Mouse (Mus musculus): ENCODE measurements around the gene Eml3. TPM values are rescaled to one million over a fixed set of nuclear protein-coding genes. Genes with fewer than 3 reads are reported as not detected.

The Eml3 gene
- total RNA-seq, 2 experiments from 2014 or later, result 12.0 to 20.1 TPM

- peak; percentile 53 for ATAC-seq (replicated peaks; ENCODE audit: poor library complexity)
These were observed 53.8 kb downstream of the Eml3 start for GRCm38 (mm10) chr19:8983150-8983650.

GRCm38 (mm10) chr19:8984255-8984868 is 55.0 kb downstream of the Eml3 start:
- ATAC-seq (replicated peaks; ENCODE audit: poor library complexity), result peak; percentile 64

- no peak for ATAC-seq (replicated peaks; ENCODE audit: poor library complexity)
These were observed 56.5 kb downstream of the Eml3 start for GRCm38 (mm10) chr19:8985891-8986290.

GRCm38 (mm10) chr19:8987816-8988215 is 58.5 kb downstream of the Eml3 start:
- no peak for ATAC-seq (replicated peaks; ENCODE audit: poor library complexity)

GRCm38 (mm10) chr19:8988346-8989065 is 59.2 kb downstream of the Eml3 start:
- no peak for ATAC-seq (replicated peaks; ENCODE audit: poor library complexity)

GRCm38 (mm10) chr19:8989066-8989566 is 59.8 kb downstream of the Eml3 start, which contains the start of gene Ahnak:
TSS of gene Ahnak (plus strand) at chr19:8989284.
- no peak; the same call in 1 of the 2 replicates for ATAC-seq (replicated peaks; ENCODE audit: poor library complexity)

- ATAC-seq (replicated peaks; ENCODE audit: poor library complexity), result peak; percentile 42
These were observed 60.4 kb downstream of the Eml3 start for GRCm38 (mm10) chr19:8989567-8990431.

- ATAC-seq (replicated peaks; ENCODE audit: poor library complexity), result peak; percentile 32
These were observed 61.2 kb downstream of the Eml3 start for GRCm38 (mm10) chr19:8990432-8991102.

Other genes with a start within 250 kb of the Eml3 start
Only the 30 nearest of the 32 such genes appear.
- 111 and 112 TPM in 2 replicates for gene Wdr74, start 193.7 kb upstream of the Eml3 start, total RNA-seq (2015)
- 102 TPM in 2 replicates for gene Wdr74, start 193.7 kb upstream of the Eml3 start, total RNA-seq (2017)
- 1.2 and 4.4 TPM in 2 replicates for gene 1700092M07Rik, start 188.8 kb upstream of the Eml3 start, total RNA-seq (2015)
- not detected in 2 replicates for gene 1700092M07Rik, start 188.8 kb upstream of the Eml3 start, total RNA-seq (2017)
- gene Stx5a, start 188.1 kb upstream of the Eml3 start, total RNA-seq (2015), result 32.5 and 45.3 TPM in 2 replicates
- 54.1 and 54.8 TPM in 2 replicates for gene Stx5a, start 188.1 kb upstream of the Eml3 start, total RNA-seq (2017)
- gene Nxf1, start 172.5 kb upstream of the Eml3 start, total RNA-seq (2015), result 339 and 367 TPM in 2 replicates
- 76.5 and 91.9 TPM in 2 replicates for gene Nxf1, start 172.5 kb upstream of the Eml3 start, total RNA-seq (2017)
- gene Tmem223, start 158.6 kb upstream of the Eml3 start, total RNA-seq (2015), result 64.4 and 69.2 TPM in 2 replicates
- gene Tmem223, start 158.6 kb upstream of the Eml3 start, total RNA-seq (2017), result 36.2 and 37.0 TPM in 2 replicates
- gene Tmem179b, start 155.1 kb upstream of the Eml3 start, total RNA-seq (2015), result 109 and 124 TPM in 2 replicates
- 73.9 and 87.1 TPM in 2 replicates for gene Tmem179b, start 155.1 kb upstream of the Eml3 start, total RNA-seq (2017)
- gene Taf6l, start 143.1 kb upstream of the Eml3 start, total RNA-seq (2015), result 5.8 and 6.4 TPM in 2 replicates
- gene Taf6l, start 143.1 kb upstream of the Eml3 start, total RNA-seq (2017), result 9.7 and 12.8 TPM in 2 replicates
- gene Polr2g, start 131.0 kb upstream of the Eml3 start, total RNA-seq (2015), result 142 and 164 TPM in 2 replicates
- gene Polr2g, start 131.0 kb upstream of the Eml3 start, total RNA-seq (2017), result 68.1 and 83.9 TPM in 2 replicates
- gene Zbtb3, start 127.0 kb upstream of the Eml3 start, total RNA-seq (2015), result 1.8 and 2.8 TPM in 2 replicates
- 2.1 and 2.4 TPM in 2 replicates for gene Zbtb3, start 127.0 kb upstream of the Eml3 start, total RNA-seq (2017)
- 29.0 and 31.0 TPM in 2 replicates for gene Ttc9c, start 110.2 kb upstream of the Eml3 start, total RNA-seq (2015)
- gene Ttc9c, start 110.2 kb upstream of the Eml3 start, total RNA-seq (2017), result 65.6 and 73.3 TPM in 2 replicates
- gene Hnrnpul2, start 109.5 kb upstream of the Eml3 start, total RNA-seq (2015), result 56.7 and 59.5 TPM in 2 replicates
- 64.7 and 77.8 TPM in 2 replicates for gene Hnrnpul2, start 109.5 kb upstream of the Eml3 start, total RNA-seq (2017)
- gene AC129217.1, start 99.8 kb upstream of the Eml3 start, total RNA-seq (2015), result 0.76 TPM in 1 of 2 replicates, not detected in the other
- gene AC129217.1, start 99.8 kb upstream of the Eml3 start, total RNA-seq (2017), result not detected in 2 replicates
- gene Bscl2, start 92.1 kb upstream of the Eml3 start, total RNA-seq (2015), result 58.3 and 63.4 TPM in 2 replicates
- 28.8 and 31.6 TPM in 2 replicates for gene Bscl2, start 92.1 kb upstream of the Eml3 start, total RNA-seq (2017)
- 0.07 and 0.22 TPM in 2 replicates for gene Gng3, start 90.4 kb upstream of the Eml3 start, total RNA-seq (2015)
- not detected in 2 replicates for gene Gng3, start 90.4 kb upstream of the Eml3 start, total RNA-seq (2017)
- not detected in 2 replicates for gene Lrrn4cl, start 78.8 kb upstream of the Eml3 start, total RNA-seq (2015)
- 0.88 TPM in 1 of 2 replicates, not detected in the other for gene Lrrn4cl, start 78.8 kb upstream of the Eml3 start, total RNA-seq (2017)
- gene Ubxn1, start 58.1 kb upstream of the Eml3 start, total RNA-seq (2015), result 60.6 and 77.0 TPM in 2 replicates
- gene Ubxn1, start 58.1 kb upstream of the Eml3 start, total RNA-seq (2017), result 159 and 168 TPM in 2 replicates
- gene Uqcc3, start 48.6 kb upstream of the Eml3 start, total RNA-seq (2015), result 44.4 and 46.0 TPM in 2 replicates
- gene Uqcc3, start 48.6 kb upstream of the Eml3 start, total RNA-seq (2017), result 93.0 and 118 TPM in 2 replicates
- gene Lbhd1, start 45.8 kb upstream of the Eml3 start, total RNA-seq (2015), result 53.0 and 75.7 TPM in 2 replicates
- 7.5 and 14.3 TPM in 2 replicates for gene Lbhd1, start 45.8 kb upstream of the Eml3 start, total RNA-seq (2017)
- not detected in 2 replicates for gene Gm49403, start 45.6 kb upstream of the Eml3 start, total RNA-seq (2015)
- gene Gm49403, start 45.6 kb upstream of the Eml3 start, total RNA-seq (2017), result not detected in 2 replicates
- gene 1810009A15Rik, start 40.7 kb upstream of the Eml3 start, total RNA-seq (2015), result 51.4 and 70.0 TPM in 2 replicates
- 74.3 and 91.0 TPM in 2 replicates for gene 1810009A15Rik, start 40.7 kb upstream of the Eml3 start, total RNA-seq (2017)
- gene Gm49416, start 40.6 kb upstream of the Eml3 start, total RNA-seq (2015), result 1.5 and 2.5 TPM in 2 replicates
- gene Gm49416, start 40.6 kb upstream of the Eml3 start, total RNA-seq (2017), result not detected in 2 replicates
- gene Ints5, start 36.5 kb upstream of the Eml3 start, total RNA-seq (2015), result 12.9 and 16.8 TPM in 2 replicates
- gene Ints5, start 36.5 kb upstream of the Eml3 start, total RNA-seq (2017), result 14.1 and 17.7 TPM in 2 replicates
- gene Ganab, start 31.5 kb upstream of the Eml3 start, total RNA-seq (2015), result 112 and 118 TPM in 2 replicates
- 82.3 and 86.0 TPM in 2 replicates for gene Ganab, start 31.5 kb upstream of the Eml3 start, total RNA-seq (2017)
- gene B3gat3, start 9.2 kb upstream of the Eml3 start, total RNA-seq (2015), result 12.7 and 17.2 TPM in 2 replicates
- gene B3gat3, start 9.2 kb upstream of the Eml3 start, total RNA-seq (2017), result 20.5 and 21.6 TPM in 2 replicates
- 0.59 and 1.5 TPM in 2 replicates for gene Rom1, start 196 bp upstream of the Eml3 start, total RNA-seq (2015)
- gene Rom1, start 196 bp upstream of the Eml3 start, total RNA-seq (2017), result 0.54 and 0.88 TPM in 2 replicates
- 57.9 and 63.7 TPM in 2 replicates for gene Mta2, start 12.3 kb downstream of the Eml3 start, total RNA-seq (2015)
- 124 and 138 TPM in 2 replicates for gene Mta2, start 12.3 kb downstream of the Eml3 start, total RNA-seq (2017)
- 6.2 and 8.7 TPM in 2 replicates for gene Tut1, start 24.3 kb downstream of the Eml3 start, total RNA-seq (2015)
- gene Tut1, start 24.3 kb downstream of the Eml3 start, total RNA-seq (2017), result 19.9 and 23.8 TPM in 2 replicates
- 1,162 and 1,182 TPM in 2 replicates for gene Eef1g, start 37.5 kb downstream of the Eml3 start, total RNA-seq (2015)
- 754 and 796 TPM in 2 replicates for gene Eef1g, start 37.5 kb downstream of the Eml3 start, total RNA-seq (2017)
- gene Ahnak, start 59.7 kb downstream of the Eml3 start, total RNA-seq (2015), result 6.5 and 10.6 TPM in 2 replicates
- 11.7 and 17.2 TPM in 2 replicates for gene Ahnak, start 59.7 kb downstream of the Eml3 start, total RNA-seq (2017)
- not detected in 2 replicates for gene Scgb1a1, start 158.4 kb downstream of the Eml3 start, total RNA-seq (2015)
- gene Scgb1a1, start 158.4 kb downstream of the Eml3 start, total RNA-seq (2017), result not detected in 2 replicates

All from megakaryocyte progenitor cell, adult 5-6 weeks (primary cell).